Mouse (Mus musculus) embryonic facial prominence, embryonic 13.5 days (tissue): ENCODE data around the gene Eps15l1. TPM values are rescaled to one million over a fixed set of nuclear protein-coding genes. Genes with fewer than 3 reads are reported as not detected.

Experiments
- ATAC-seq: fragments of 200-750 bp; cut with Nextera tagmentation; 2 replicates; pipeline ENCODE4 v1.8.0; 2017; ENCODE audit warnings: low read depth; ENCODE audit not compliant: insufficient number of reproducible peaks, insufficient read depth, low FRiP score, low TSS enrichment
- H3K27ac ChIP-seq: fragments of 300-500 bp; sonication (generic); 2 replicates; pipeline ENCODE4 v1.5.1; 2015; ENCODE audit warnings: moderate library complexity, mild to moderate bottlenecking, inconsistent platforms
- H3K27me3 ChIP-seq: fragments of 300-500 bp; sonication (generic); 2 replicates; pipeline ENCODE4 v1.6.1; 2015; ENCODE audit warnings: mild to moderate bottlenecking, inconsistent platforms
- H3K36me3 ChIP-seq: fragments of 300-500 bp; sonication (generic); 2 replicates; pipeline ENCODE4 v1.6.1; 2015; ENCODE audit warnings: mild to moderate bottlenecking, inconsistent platforms
- H3K4me1 ChIP-seq: fragments of 300-500 bp; sonication (generic); 2 replicates; pipeline ENCODE4 v1.6.1; 2015; ENCODE audit warnings: inconsistent platforms
- H3K4me2 ChIP-seq: fragments of 300-500 bp; sonication (generic); 2 replicates; pipeline ENCODE4 v1.6.1; 2015; ENCODE audit warnings: moderate library complexity, mild to moderate bottlenecking, inconsistent platforms
- H3K4me3 ChIP-seq: fragments of 300-500 bp; sonication (generic); 2 replicates; pipeline ENCODE4 v1.5.1; 2015; ENCODE audit warnings: mild to moderate bottlenecking, inconsistent platforms
- H3K9ac ChIP-seq: fragments of 300-500 bp; sonication (generic); 2 replicates; pipeline ENCODE4 v1.6.1; 2015; ENCODE audit warnings: mild to moderate bottlenecking, inconsistent platforms
- H3K9me3 ChIP-seq: fragments of 300-500 bp; sonication (generic); 2 replicates; pipeline ENCODE4 v1.6.1; 2016; ENCODE audit warnings: inconsistent platforms
- WGBS: fragments of 180-500 bp; shearing (Covaris S2); methylation state at CpG from one replicate; pipeline ENCODE4 v1.1.7; 2015; ENCODE audit warnings: mixed read lengths; 5-methylcytosine and 5-hydroxymethylcytosine counted together
- polyA plus RNA-seq: library from polyadenylated mRNA; unstranded; fragments of >200 nt; fragmentation: Nextera tagmentation; extraction: Ambion mirVana; gene quantifications from 2 replicates; pipeline ENCODE4 v1.2.1, GENCODE M21; 2015

Gene Eps15l1
- polyA plus RNA-seq, 1 experiment from 2014 or later = 65.1 TPM

DNA sequence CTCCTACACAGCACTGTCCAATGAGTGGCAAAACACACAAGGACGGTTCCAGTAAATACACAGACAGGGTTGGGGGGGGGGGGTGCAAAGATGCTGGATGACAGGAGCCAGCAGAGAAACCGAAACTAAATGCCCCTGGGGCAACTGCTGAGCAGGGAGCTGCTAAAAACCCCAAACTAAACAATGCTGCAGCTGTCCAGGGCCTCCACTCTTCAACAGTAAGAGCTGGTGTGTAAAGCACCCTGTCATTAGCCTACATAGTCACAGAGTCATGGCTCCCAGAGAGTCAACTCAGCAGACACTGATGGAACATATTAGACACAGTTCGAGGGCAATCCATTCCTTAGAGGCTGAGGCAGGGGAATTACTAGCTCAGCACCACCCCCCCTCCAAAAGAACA is 11.8 kb downstream of the Eps15l1 start:
- ATAC-seq = no peak
- WGBS = 23% methylated on average over 3 of the region's 3 CpGs
- no peaks in the 10 kb centered on the region for H3K9me3 ChIP-seq
- H3K4me2 ChIP-seq = no peak overlapping the region
- peaks cover 13% of the 10 kb centered on the region; the same call in 1 of the 2 replicates for H3K36me3 ChIP-seq
- peaks cover 28% of the 10 kb centered on the region for H3K4me1 ChIP-seq
- no peak overlapping the region for H3K9ac ChIP-seq
- peak overlapping the region; percentile 28; the same call in 1 of the 2 replicates for H3K27ac ChIP-seq
- no peaks in the 10 kb centered on the region for H3K27me3 ChIP-seq
- H3K4me3 ChIP-seq = no peak overlapping the region

DNA sequence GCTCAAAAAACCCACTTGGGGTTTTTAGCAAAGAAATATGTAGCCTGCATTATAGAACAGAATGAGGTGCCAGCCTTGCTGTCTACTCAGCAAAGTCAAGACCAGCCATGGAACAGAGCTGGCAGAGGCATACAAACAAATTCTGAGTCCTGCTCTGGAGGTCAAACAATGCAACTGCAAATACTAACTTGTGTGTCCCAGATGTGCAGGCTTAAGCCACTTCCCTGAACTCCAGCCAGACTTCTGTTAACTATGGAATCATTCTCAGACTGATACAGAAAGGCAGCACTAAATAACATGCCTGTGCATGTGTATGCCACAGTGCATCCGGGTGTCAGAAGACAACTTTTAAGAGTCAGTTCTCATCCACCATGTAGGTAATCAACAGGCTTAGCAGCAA is 13.4 kb downstream of the Eps15l1 start:
- Histone ChIP-seq H3K4me1 (peaks cover 16% of the 10 kb centered on the region), H3K27me3 (no peaks in the 10 kb centered on the region), H3K27ac (no peak overlapping the region), H3K9ac (no peak overlapping the region), H3K36me3 (peaks cover 8% of the 10 kb centered on the region; the same call in 1 of the 2 replicates), H3K4me3 (no peak overlapping the region), H3K4me2 (no peak overlapping the region), H3K9me3 (no peaks in the 10 kb centered on the region)
- 76% methylated on average over 1 of the region's 1 CpGs for WGBS
- ATAC-seq = no peak

DNA sequence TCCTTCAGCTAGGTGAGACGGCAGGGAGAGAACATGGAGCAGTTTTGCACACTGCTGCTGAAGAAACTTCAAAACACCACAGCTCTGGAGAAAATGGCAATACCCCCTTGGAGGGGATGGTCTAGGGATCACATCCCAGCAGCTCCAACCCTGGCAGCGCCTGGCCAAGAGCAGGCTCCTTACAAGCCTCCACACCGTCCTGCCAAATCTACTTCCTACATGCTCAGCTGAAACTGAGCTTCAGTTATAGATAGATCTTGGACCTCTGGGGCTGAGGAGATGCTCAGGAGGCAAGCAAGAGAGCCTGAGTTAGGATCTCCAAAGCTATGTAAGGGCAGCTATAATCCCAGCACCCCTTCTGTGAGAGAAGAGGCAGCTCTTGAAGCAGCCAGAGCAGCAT is 18.3 kb downstream of the Eps15l1 start:
- Histone ChIP-seq H3K27ac (no peak overlapping the region), H3K9me3 (no peaks in the 10 kb centered on the region), H3K27me3 (no peaks in the 10 kb centered on the region), H3K4me1 (0 out of 2 replicates have a peak, but pooled peaks cover 3% of the 10 kb centered on the region), H3K9ac (no peak overlapping the region), H3K36me3 (peaks cover 20% of the 10 kb centered on the region), H3K4me2 (no peak overlapping the region), H3K4me3 (no peak overlapping the region)
- ATAC-seq = no peak
- 94% methylated on average over 3 of the region's 3 CpGs for WGBS

DNA sequence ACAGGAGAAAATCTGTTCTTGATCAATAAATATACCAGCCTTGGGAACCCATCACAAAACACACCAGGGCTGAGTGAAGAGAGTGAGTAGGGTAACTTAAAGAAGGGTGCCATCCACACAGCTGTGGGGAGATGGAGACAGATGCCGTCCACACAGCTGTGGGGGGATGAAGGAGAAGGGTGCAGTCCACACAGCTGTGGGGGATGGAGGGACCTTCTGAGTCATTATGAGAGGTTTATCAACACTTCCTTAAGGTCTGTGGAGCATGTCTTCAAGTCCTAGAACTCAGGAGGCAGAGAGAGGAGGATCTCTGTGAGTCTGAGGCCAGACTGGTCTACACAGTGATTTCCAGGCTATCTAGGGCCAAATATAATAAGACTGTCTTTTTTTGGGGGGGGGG is 19.9 kb downstream of the Eps15l1 start:
- 77% methylated on average over 1 of the region's 1 CpGs for WGBS
- Histone ChIP-seq H3K4me2 (no peak overlapping the region), H3K9ac (no peak overlapping the region), H3K4me3 (no peak overlapping the region), H3K27ac (no peak overlapping the region), H3K36me3 (peaks cover 34% of the 10 kb centered on the region), H3K4me1 (0 out of 2 replicates have a peak, but pooled peaks cover 3% of the 10 kb centered on the region), H3K9me3 (no peaks in the 10 kb centered on the region), H3K27me3 (no peaks in the 10 kb centered on the region)
- no peak for ATAC-seq

- no peaks in the 10 kb centered on the region for H3K9me3 ChIP-seq
- WGBS = 91% methylated on average over 2 of the region's 2 CpGs
- no peaks in the 10 kb centered on the region for H3K27me3 ChIP-seq
- no peak overlapping the region for H3K9ac ChIP-seq
- peaks cover 98% of the 10 kb centered on the region for H3K36me3 ChIP-seq
- no peak for ATAC-seq
- H3K4me1 ChIP-seq = no peaks in the 10 kb centered on the region
- no peak overlapping the region for H3K4me3 ChIP-seq
- H3K27ac ChIP-seq = no peak overlapping the region
- H3K4me2 ChIP-seq = no peak overlapping the region
These were observed 35.5 kb downstream of the Eps15l1 start for GRCm38 (mm10) chr8:72385737-72386136.

- Histone ChIP-seq H3K36me3 (peaks cover 99% of the 10 kb centered on the region), H3K9ac (no peak overlapping the region), H3K4me2 (no peak overlapping the region), H3K9me3 (no peaks in the 10 kb centered on the region), H3K4me1 (no peaks in the 10 kb centered on the region), H3K27ac (no peak overlapping the region), H3K27me3 (no peaks in the 10 kb centered on the region), H3K4me3 (no peak overlapping the region)
- ATAC-seq = no peak
- 64% methylated on average over 5 of the region's 5 CpGs for WGBS
These were observed 38.9 kb downstream of the Eps15l1 start for GRCm38 (mm10) chr8:72382395-72382794.

DNA sequence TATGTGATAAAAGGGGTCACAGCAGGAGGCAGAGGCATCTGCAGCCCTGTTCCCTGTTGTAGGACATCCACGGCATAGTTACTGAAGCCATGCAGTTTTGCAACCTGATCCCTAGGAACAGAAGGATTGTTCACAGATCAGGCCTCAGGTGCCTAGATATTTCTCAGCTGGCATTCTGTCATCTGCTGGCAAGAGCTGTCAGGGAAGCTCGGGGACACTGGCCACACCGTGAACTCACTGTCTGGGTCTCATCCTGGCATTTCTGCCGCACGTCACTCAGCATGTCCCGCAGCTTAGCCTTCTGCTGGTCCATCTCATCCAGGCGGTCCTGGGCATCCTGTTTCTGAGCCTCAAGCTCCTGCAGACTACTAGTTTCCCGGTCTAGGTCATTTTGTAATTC is 40.6 kb downstream of the Eps15l1 start:
- 87% methylated on average over 8 of the region's 8 CpGs for WGBS
- ATAC-seq = no peak
- no peaks in the 10 kb centered on the region for H3K27me3 ChIP-seq
- no peak overlapping the region for H3K9ac ChIP-seq
- H3K4me1 ChIP-seq = no peaks in the 10 kb centered on the region
- H3K9me3 ChIP-seq = no peaks in the 10 kb centered on the region
- H3K27ac ChIP-seq = no peak overlapping the region
- no peak overlapping the region for H3K4me3 ChIP-seq
- no peak overlapping the region for H3K4me2 ChIP-seq
- H3K36me3 ChIP-seq = peaks cover 99% of the 10 kb centered on the region

GRCm38 (mm10) chr8:72376900-72377299 is 44.4 kb downstream of the Eps15l1 start:
- Histone ChIP-seq H3K4me3 (no peak overlapping the region), H3K27me3 (no peaks in the 10 kb centered on the region), H3K9ac (no peak overlapping the region), H3K9me3 (no peaks in the 10 kb centered on the region), H3K27ac (no peak overlapping the region), H3K4me1 (no peaks in the 10 kb centered on the region), H3K4me2 (no peak overlapping the region), H3K36me3 (peaks cover 97% of the 10 kb centered on the region)
- 88% methylated on average over 2 of the region's 2 CpGs for WGBS
- ATAC-seq = no peak

DNA sequence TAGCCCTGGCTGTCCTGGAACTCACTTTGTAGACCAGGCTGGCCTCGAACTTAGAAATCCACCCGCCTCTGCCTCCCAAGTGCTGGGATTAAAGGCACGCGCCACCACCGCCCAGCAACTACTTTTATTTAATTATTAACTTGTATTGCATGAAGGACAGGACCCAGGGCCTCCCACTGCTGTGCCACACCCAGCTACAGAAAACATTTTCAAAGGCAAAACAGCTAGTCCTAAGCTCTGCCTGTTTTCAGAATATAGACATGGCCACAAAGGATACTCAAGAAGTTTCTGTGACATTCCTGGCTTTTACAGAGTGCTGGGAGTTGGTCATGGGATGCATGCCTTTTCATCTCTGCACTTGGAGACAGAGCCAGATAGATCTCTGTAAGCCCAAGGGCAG is 45.0 kb downstream of the Eps15l1 start:
- Histone ChIP-seq H3K9ac (no peak overlapping the region), H3K27me3 (no peaks in the 10 kb centered on the region), H3K9me3 (no peaks in the 10 kb centered on the region), H3K4me1 (no peaks in the 10 kb centered on the region), H3K4me3 (no peak overlapping the region), H3K4me2 (no peak overlapping the region), H3K27ac (no peak overlapping the region), H3K36me3 (peaks cover 97% of the 10 kb centered on the region)
- no peak for ATAC-seq
- 95% methylated on average over 5 of the region's 5 CpGs for WGBS

- H3K9me3 ChIP-seq = no peaks in the 10 kb centered on the region
- H3K4me3 ChIP-seq = no peak overlapping the region
- no peak overlapping the region for H3K9ac ChIP-seq
- whole genome bisulfite sequencing = 85% methylated on average over 5 of the region's 5 CpGs
- H3K36me3 ChIP-seq = peaks cover 97% of the 10 kb centered on the region
- no peaks in the 10 kb centered on the region for H3K4me1 ChIP-seq
- no peak for ATAC-seq
- no peak overlapping the region for H3K4me2 ChIP-seq
- H3K27me3 ChIP-seq = no peaks in the 10 kb centered on the region
- 0 out of 2 replicates have a peak overlapping the region, but pooled peaks have one; percentile 7 for H3K27ac ChIP-seq
These were observed 46.1 kb downstream of the Eps15l1 start for GRCm38 (mm10) chr8:72375161-72375560.

DNA sequence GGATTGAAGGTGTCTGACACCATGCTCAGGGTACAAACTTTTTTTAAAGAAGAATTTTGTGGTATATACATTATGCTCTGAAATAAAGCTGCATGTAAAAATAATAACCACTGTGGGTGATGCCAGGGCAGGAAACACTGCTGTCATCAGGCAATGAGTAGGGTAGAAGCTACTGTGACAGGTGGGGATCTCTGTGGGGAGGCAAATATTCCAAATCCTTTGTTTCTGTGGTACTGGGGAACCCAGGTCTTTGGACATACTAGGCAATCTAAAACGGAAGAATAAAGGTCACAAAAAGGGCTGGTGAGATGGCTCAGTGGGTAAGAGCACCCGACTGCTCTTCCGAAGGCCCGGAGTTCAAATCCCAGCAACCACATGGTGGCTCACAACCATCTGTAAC is 48.9 kb downstream of the Eps15l1 start:
- Histone ChIP-seq H3K4me1 (no peaks in the 10 kb centered on the region), H3K36me3 (peaks cover 96% of the 10 kb centered on the region), H3K4me3 (no peak overlapping the region), H3K27ac (no peak overlapping the region), H3K9me3 (no peaks in the 10 kb centered on the region), H3K9ac (no peak overlapping the region), H3K27me3 (no peaks in the 10 kb centered on the region), H3K4me2 (no peak overlapping the region)
- ATAC-seq = no peak
- 92% methylated on average over 4 of the region's 4 CpGs for WGBS

DNA sequence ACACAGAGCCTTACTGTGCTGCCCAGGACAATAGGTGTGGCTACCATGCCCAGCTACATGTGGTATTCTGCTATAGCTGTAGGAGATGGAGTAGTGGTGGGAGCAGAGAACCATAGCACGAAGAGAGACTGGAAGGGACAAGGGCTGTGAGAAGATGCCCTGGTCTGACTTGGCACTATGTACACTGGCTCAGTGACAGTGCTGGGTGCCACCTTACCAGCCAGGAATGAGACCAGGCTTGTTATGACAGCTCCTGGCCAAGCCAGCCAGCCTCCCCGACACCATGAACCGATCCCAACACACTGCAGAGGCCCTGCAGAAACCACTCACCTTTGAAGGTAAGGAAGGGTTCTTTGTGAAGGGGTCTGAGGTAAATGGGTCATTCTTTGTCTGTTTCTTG is 49.9 kb downstream of the Eps15l1 start:
- Histone ChIP-seq H3K9ac (no peak overlapping the region), H3K36me3 (peaks cover 96% of the 10 kb centered on the region), H3K9me3 (no peaks in the 10 kb centered on the region), H3K27ac (no peak overlapping the region), H3K4me2 (no peak overlapping the region), H3K4me1 (no peaks in the 10 kb centered on the region), H3K4me3 (no peak overlapping the region), H3K27me3 (no peaks in the 10 kb centered on the region)
- no peak for ATAC-seq
- WGBS = 94% methylated on average over 3 of the region's 3 CpGs

GRCm38 (mm10) chr8:72366435-72366834 is 54.8 kb downstream of the Eps15l1 start:
- Histone ChIP-seq H3K4me2 (no peak overlapping the region), H3K9ac (no peak overlapping the region), H3K4me1 (0 out of 2 replicates have a peak, but pooled peaks cover 4% of the 10 kb centered on the region), H3K9me3 (no peaks in the 10 kb centered on the region), H3K36me3 (peaks cover 97% of the 10 kb centered on the region), H3K27ac (no peak overlapping the region), H3K27me3 (no peaks in the 10 kb centered on the region), H3K4me3 (no peak overlapping the region)
- 97% methylated on average over 2 of the region's 2 CpGs for WGBS
- ATAC-seq = no peak
